Mouse (Mus musculus) kidney, adult 2 months (tissue): ENCODE measurements at regions not wholly inside any gene's neighbourhood (a gene's known extent, or its start where the extent isn't known, plus 50 kb on each side); places are given as distances from the start of the nearest gene placed in this dataset.

Experiments
- DNase-seq: peaks from one replicate; pipeline ENCODE4 v3.0.0; 2021
- H3K27ac ChIP-seq: fragments of 200-500 bp; 2 replicates; pipeline ENCODE4 v1.5.1; 2012; ENCODE audit warnings: low read depth, low read length, control low read depth, inconsistent platforms; ENCODE audit not compliant: insufficient read depth
- H3K27me3 ChIP-seq: fragments of 200-500 bp; replicated peaks from 2 replicates; pipeline ENCODE4 v1.6.1; 2012; ENCODE audit warnings: mild to moderate bottlenecking, moderate library complexity, low read length, inconsistent platforms; ENCODE audit not compliant: control insufficient read depth, insufficient read depth
- H3K36me3 ChIP-seq: fragments of 200-500 bp; 2 replicates; pipeline ENCODE4 v1.6.1; 2012; ENCODE audit warnings: mild to moderate bottlenecking, moderate library complexity, low read length, inconsistent platforms; ENCODE audit not compliant: control insufficient read depth, insufficient read depth
- H3K4me1 ChIP-seq: fragments of 200-500 bp; 2 replicates; pipeline ENCODE4 v1.6.1; 2011; ENCODE audit warnings: low read length; ENCODE audit not compliant: control insufficient read depth, insufficient read depth
- H3K4me3 ChIP-seq: fragments of 200-500 bp; 2 replicates; pipeline ENCODE4 v1.5.1; 2011; ENCODE audit warnings: mild to moderate bottlenecking, low read depth, low read length, control low read depth; ENCODE audit not compliant: insufficient read depth
- CTCF ChIP-seq: fragments of 200-500 bp; conservative IDR thresholded peaks from 2 replicates; pipeline ENCODE4 v1.5.1; 2011; ENCODE audit warnings: low read depth, mild to moderate bottlenecking, control low read depth, low read length, moderate library complexity, mixed read lengths; ENCODE audit not compliant: insufficient read depth, insufficient read length
- POLR2A ChIP-seq: fragments of 200-500 bp; IDR thresholded peaks from one replicate; pipeline ENCODE4 v1.6.1; 2011; ENCODE audit warnings: low read depth, low read length, control low read depth
- WGBS: fragments of 180-500 bp; shearing (Covaris S2); methylation state at CpG from one replicate; pipeline ENCODE4 v1.1.7; 2018; 5-methylcytosine and 5-hydroxymethylcytosine counted together

DNA sequence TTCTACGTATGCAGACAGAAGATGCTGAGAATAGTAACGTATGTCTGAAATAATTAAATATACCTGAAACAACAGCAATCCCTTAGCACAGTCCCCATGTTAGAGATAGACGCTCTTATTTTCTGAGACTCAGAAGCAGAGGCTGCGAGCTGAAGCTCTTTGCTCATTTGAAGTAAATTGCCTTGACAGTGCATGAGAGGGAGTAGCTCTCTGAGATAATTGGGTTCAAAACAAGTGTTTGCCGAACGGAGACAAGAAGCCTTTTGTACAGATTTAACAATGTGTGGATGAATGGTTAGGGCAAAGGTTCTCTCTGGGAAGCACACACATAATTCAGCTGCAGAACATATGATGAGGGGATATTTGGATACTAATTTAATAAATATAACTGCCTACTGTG is 289.1 kb upstream of the Nbea start:
- TF ChIP-seq CTCF = no peak
- no peak for TF ChIP-seq POLR2A

DNA sequence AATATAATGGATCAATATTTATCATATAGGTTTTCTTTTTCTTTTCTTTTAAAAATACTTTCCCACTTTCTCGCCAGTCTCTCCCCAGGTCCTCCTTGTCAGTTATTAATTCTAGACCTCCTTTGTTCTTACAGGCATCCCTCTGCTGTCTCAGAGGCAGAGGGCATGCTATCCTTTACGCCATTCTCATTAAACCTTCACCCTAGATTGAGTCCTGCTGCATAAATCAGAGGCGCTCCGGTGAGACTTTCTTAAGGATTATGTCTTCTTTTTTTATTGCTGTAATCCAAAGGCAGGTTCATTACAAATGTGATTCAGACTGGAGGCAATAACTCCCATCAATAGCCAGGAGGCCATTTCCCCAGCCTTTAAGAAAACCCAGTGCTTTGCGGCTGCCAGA is 288.3 kb upstream of the Nbea start:
- TF ChIP-seq POLR2A (no peak), CTCF (no peak)
- no peak overlapping the region for H3K4me3 ChIP-seq
- 44% methylated on average over 5 of the region's 5 CpGs for WGBS
- DNase-seq = no peak
- no peaks in the 10 kb centered on the region for H3K27me3 ChIP-seq
- H3K4me1 ChIP-seq = no peaks in the 10 kb centered on the region
- H3K27ac ChIP-seq = no peak overlapping the region
- no peaks in the 10 kb centered on the region for H3K36me3 ChIP-seq

More for the DNA sequence above, 289.1 kb upstream of the Nbea start:
- Histone ChIP-seq H3K4me1 (no peaks in the 10 kb centered on the region), H3K36me3 (no peaks in the 10 kb centered on the region), H3K27me3 (no peaks in the 10 kb centered on the region), H3K27ac (no peak overlapping the region), H3K4me3 (no peak overlapping the region)
- no peak for DNase-seq
- 65% methylated on average over 6 of the region's 6 CpGs for WGBS

DNA sequence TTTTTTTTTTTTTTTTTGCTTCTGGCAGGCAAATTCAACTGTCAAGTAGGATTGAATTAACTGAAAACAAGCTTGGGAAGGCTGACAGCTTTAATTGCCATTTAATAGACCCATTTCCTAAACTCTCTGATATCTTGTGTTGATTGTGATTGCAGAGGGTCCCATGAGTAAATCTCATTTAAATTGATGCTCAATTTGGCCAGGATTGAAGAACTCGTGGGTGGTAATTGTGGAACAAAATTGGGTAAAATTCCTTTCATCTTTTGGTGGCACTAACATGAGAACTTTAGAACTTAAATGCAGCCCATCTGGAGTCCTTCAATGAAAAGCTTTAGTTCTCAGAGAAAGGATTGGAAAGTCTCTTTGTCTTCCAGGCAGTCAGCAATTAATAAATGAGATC is 287.7 kb upstream of the Nbea start:
- TF ChIP-seq POLR2A = no peak
- no peak for TF ChIP-seq CTCF
- 12% methylated on average over 1 of the region's 1 CpGs for WGBS
- no peak for DNase-seq
- no peaks in the 10 kb centered on the region for H3K27me3 ChIP-seq
- no peaks in the 10 kb centered on the region for H3K36me3 ChIP-seq
- no peak overlapping the region for H3K27ac ChIP-seq
- no peaks in the 10 kb centered on the region for H3K4me1 ChIP-seq
- no peak overlapping the region for H3K4me3 ChIP-seq

DNA sequence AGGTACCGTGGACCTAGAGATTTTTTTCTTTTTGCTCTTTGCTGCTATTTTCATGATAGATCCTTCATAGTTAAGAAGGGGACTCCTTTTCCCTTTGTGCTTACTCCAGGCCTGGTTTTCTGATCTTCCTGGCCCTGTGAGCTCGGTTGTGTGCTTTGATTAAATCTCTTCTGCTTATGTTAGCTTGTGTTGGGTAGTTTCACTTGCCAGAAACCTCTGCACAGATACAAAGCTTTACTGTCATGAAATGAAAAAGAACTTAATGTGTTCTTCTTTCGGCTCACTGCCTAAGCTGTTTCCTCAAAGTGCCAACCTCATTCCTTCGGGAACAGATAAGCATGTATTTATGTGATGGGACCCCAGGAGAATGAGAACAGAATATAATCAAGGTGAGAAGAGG is 274.1 kb upstream of the Nbea start:
- DNase-seq = no peak
- Histone ChIP-seq H3K27me3 (no peaks in the 10 kb centered on the region), H3K4me3 (no peak overlapping the region), H3K36me3 (no peaks in the 10 kb centered on the region), H3K4me1 (no peaks in the 10 kb centered on the region), H3K27ac (no peak overlapping the region)
- TF ChIP-seq CTCF = no peak
- TF ChIP-seq POLR2A = no peak
- WGBS = 62% methylated on average over 4 of the region's 4 CpGs

DNA sequence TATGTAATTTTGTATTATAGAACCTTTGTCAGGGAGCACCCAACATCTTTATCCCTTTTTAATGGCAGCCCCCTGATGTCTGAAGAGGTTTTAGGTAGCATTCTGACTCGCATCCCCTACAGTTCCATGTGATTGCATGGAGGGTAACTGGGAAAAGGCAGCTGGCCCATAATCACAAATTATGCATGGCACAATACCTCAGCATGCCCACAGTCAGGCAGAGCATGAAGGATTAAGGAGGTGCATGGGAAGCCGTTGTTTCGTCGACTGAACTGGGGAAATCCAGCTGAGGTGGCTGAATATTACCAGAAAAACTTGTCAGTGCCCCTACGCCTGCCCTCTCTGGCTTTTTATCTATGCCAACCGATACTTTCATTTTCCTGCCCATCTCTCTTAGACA is 272.8 kb upstream of the Nbea start:
- Histone ChIP-seq H3K27ac (no peak overlapping the region), H3K4me1 (no peaks in the 10 kb centered on the region), H3K4me3 (no peak overlapping the region), H3K36me3 (no peaks in the 10 kb centered on the region), H3K27me3 (no peaks in the 10 kb centered on the region)
- WGBS = 71% methylated on average over 6 of the region's 6 CpGs
- TF ChIP-seq CTCF (no peak), POLR2A (no peak)
- no peak for DNase-seq

DNA sequence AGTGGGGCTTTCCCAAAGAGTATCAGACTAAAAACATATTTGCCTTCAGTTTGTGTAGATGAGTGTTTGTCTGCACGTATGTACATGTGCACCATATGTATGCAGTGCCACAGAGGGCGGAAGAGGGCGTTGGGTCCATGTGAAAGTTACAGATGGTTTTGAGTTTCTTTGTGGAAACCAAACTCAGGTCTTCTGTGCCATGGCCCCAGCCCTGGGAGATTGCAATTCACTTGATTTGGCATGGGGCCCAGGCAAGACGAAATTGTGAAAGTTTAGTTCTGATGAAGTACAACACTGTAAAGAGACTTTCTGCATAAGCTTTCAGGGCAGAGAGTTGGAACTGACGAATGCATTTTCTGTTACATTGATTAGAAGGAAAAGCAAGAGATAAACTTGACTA is 255.4 kb upstream of the Nbea start:
- peak; percentile 37 for DNase-seq
- H3K4me1 ChIP-seq = no peaks in the 10 kb centered on the region
- no peaks in the 10 kb centered on the region for H3K36me3 ChIP-seq
- no peaks in the 10 kb centered on the region for H3K27me3 ChIP-seq
- no peak for TF ChIP-seq CTCF
- TF ChIP-seq POLR2A = no peak
- H3K4me3 ChIP-seq = no peak overlapping the region
- 76% methylated on average over 5 of the region's 5 CpGs for WGBS
- H3K27ac ChIP-seq = no peak overlapping the region

DNA sequence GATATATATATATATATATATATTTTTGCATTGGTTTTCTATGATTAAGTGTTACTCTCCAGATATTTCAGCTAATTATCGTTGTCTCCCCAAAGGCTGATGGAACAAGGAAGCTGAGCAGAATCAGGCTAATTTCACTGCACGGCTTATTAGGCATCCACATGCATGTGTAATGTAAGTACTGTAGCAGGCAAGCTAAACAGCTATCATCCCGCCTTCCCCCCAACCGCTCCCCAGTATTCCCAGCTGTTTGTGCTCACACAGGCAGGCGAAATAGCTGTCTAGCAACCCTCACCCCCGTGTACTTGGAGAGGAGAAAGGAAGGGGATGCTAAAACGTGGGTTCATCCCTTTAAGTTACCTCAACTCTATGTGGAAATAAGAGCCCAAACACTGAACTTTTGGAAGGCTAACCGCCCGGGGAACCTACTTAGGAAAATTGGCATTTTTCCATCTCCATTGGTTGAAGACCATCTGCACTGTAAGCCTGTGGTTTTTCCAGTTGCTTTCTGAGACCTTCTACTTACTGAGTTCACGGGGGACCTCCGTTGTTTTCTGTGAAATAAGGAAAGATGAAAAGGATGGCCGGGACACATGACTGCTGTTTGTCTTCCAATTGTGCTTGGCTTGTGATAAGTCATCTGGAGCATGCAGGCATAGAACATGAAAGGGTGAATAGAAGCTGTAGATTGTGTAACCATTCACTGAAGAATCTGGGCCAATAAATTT is 254.7 kb upstream of the Nbea start:
- WGBS = 32% methylated on average over 12 of the region's 12 CpGs
- TF ChIP-seq POLR2A = no peak
- DNase-seq = peak; percentile 3
- Histone ChIP-seq H3K4me3 (no peak overlapping the region), H3K36me3 (no peaks in the 10 kb centered on the region), H3K4me1 (no peaks in the 10 kb centered on the region), H3K27ac (no peak overlapping the region), H3K27me3 (no peaks in the 10 kb centered on the region)
